Mouse (Mus musculus): ENCODE measurements around the gene Etfrf1.

DNA sequence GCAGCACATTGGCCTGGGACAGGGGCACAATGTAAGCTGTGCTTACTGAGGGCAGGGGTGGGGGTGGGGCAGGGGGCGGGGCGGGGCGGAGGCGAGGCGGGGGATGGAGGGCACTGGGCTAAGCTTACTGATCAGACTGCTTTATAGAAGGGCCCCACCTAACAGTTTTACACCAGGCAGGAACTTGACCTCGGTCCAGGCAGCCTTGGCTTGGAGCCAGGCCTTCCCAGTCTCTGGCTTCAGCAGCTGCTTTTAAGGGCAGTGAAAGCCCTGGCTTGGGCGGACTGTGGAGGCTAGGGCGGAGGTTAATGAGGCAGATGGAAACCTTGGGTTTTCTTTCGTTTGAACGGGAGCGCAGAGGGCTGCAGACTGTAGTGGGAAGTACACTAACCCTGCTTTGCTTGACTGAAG is 37.1 kb upstream of the Etfrf1 start:
- TF ChIP-seq CTCF (IDR thresholded peaks at IDR 0.05) (no peak), EP300 (IDR thresholded peaks at IDR 0.05) (no peak)
